Mouse (Mus musculus) kidney, adult 2 months (tissue): ENCODE measurements around the gene Creb1.

Experiments
- CTCF ChIP-seq: fragments of 200-500 bp; conservative IDR thresholded peaks from 2 replicates; pipeline ENCODE4 v1.5.1; 2011; ENCODE audit warnings: low read depth, mild to moderate bottlenecking, control low read depth, low read length, moderate library complexity, mixed read lengths; ENCODE audit not compliant: insufficient read depth, insufficient read length
- POLR2A ChIP-seq: fragments of 200-500 bp; IDR thresholded peaks from one replicate; pipeline ENCODE4 v1.6.1; 2011; ENCODE audit warnings: low read depth, low read length, control low read depth

- TF ChIP-seq CTCF (no peak), POLR2A (no peak)
Measured at GRCm38 (mm10) chr1:64576022-64576421, 43.6 kb downstream of the Creb1 start.
